Mouse (Mus musculus) lung, embryonic 14.5 days (tissue): ENCODE measurements around the gene Fau. TPM values are rescaled to one million over a fixed set of nuclear protein-coding genes. Genes with fewer than 3 reads are reported as not detected.

Experiments
- ATAC-seq: fragments of 200-750 bp; cut with Nextera tagmentation; 2 replicates; pipeline ENCODE4 v1.8.0; 2017; ENCODE audit warnings: mild to moderate bottlenecking, moderate TSS enrichment, moderate library complexity; ENCODE audit not compliant: insufficient read depth
- DNase-seq: peaks from one replicate; pipeline ENCODE4 v3.0.0-alpha.2; 2015
- H3K27ac ChIP-seq: fragments of 300-500 bp; sonication (generic); 2 replicates; pipeline ENCODE4 v1.5.1; 2014; ENCODE audit warnings: low read depth, mild to moderate bottlenecking, moderate library complexity
- H3K27me3 ChIP-seq: fragments of 300-500 bp; sonication (generic); 2 replicates; pipeline ENCODE4 v1.6.1; 2014; ENCODE audit warnings: low read length, control low read depth; ENCODE audit not compliant: insufficient read depth
- H3K36me3 ChIP-seq: fragments of 300-500 bp; sonication (generic); 2 replicates; pipeline ENCODE4 v1.6.1; 2014; ENCODE audit warnings: control low read depth; ENCODE audit not compliant: insufficient read depth
- H3K4me1 ChIP-seq: fragments of 300-500 bp; sonication (generic); 2 replicates; pipeline ENCODE4 v1.6.1; 2014; ENCODE audit warnings: antibody characterized with exemption, control low read depth; ENCODE audit not compliant: insufficient read depth
- H3K4me2 ChIP-seq: fragments of 300-500 bp; sonication (generic); 2 replicates; pipeline ENCODE4 v1.6.1; 2014; ENCODE audit warnings: mild to moderate bottlenecking
- H3K4me3 ChIP-seq: fragments of 300-500 bp; sonication (generic); 2 replicates; pipeline ENCODE4 v1.5.1; 2014; ENCODE audit warnings: low read depth, low read length
- H3K9ac ChIP-seq: fragments of 300-500 bp; sonication (generic); 2 replicates; pipeline ENCODE4 v1.6.1; 2014
- H3K9me3 ChIP-seq: fragments of 300-500 bp; sonication (generic); 2 replicates; pipeline ENCODE4 v1.6.1; 2016; ENCODE audit warnings: low read depth, low read length, control low read depth
- CTCF ChIP-seq: IDR thresholded peaks from 2 replicates; pipeline ENCODE4 v1.5.1; 2016; ENCODE audit warnings: antibody characterized with exemption, low read depth
- WGBS: fragments of 180-500 bp; shearing (Covaris S2); extraction: QIAGEN DNeasy Blood & Tissue Kit; methylation state at CpG from one replicate; pipeline ENCODE4 v1.1.7; 2014; 5-methylcytosine and 5-hydroxymethylcytosine counted together
- polyA plus RNA-seq: library from polyadenylated mRNA; unstranded; fragments of >200 nt; fragmentation: Nextera tagmentation; extraction: Ambion mirVana; gene quantifications from 2 replicates; pipeline ENCODE4 v1.2.1, GENCODE M21; 2014

Gene Fau
- polyA plus RNA-seq, 1 experiment from 2014 or later = 825 TPM

DNA sequence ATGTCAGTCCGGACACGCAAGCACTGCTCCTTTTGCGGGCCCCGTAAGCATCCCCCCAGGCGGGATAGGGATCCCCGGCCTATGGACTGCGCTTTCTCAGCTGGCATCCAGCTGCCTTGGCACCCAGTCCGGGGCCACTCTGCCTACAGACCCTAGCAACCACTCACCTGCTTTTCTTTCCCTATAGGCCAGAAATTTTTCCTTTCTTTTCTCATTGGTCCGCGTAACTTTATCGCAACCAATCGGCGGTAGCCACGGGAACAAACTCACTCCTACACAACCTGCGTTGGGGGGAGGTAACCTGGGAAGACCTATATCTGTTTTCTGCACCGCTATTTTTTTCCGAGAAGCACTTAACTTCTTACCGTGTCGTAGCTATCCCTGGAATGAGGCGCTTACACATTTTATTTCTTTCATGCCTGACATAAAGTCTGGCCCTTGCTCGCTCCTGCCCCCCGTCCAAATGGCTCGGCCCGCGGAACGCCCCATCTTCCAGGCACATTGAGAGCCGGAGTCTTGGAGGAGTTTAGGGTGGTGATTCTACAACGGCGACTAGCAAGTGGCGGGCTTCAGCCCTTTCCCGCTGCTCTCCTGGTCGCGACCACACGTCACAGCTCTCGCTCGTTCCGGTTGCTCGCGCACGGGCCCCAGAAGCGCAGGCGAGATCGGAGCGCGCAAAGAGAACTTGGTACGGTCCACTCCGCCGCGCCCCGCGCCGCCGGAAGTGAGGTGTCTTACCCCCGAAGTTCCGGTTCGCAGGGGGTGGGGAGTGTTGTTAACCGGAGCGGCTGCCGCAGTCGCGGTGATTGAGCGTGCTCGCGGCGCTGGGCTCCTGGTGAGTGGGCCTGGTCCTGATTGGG is 11.1 kb upstream of the Fau start, which contains the start of gene Syvn1:
TSS of gene Syvn1 (plus strand) at position 283 of the 860 bp plus-strand sequence.
- ATAC-seq (peak; percentile 91), DNase-seq (peak; percentile 97)
- under 1% methylated on average over 65 of the region's 65 CpGs for WGBS
- peaks cover 37% of the 10 kb centered on the region for H3K36me3 ChIP-seq
- peak within 1 kb of the TSS; percentile 99 for H3K27ac ChIP-seq
- H3K4me1 ChIP-seq = peaks cover 6% of the 10 kb centered on the region; the same call in 1 of the 2 replicates
- no peaks in the 10 kb centered on the region for H3K9me3 ChIP-seq
- no peak for TF ChIP-seq CTCF
- H3K9ac ChIP-seq = peak within 1 kb of the TSS; percentile 92
- peak within 1 kb of the TSS; percentile 78 for H3K4me2 ChIP-seq
- no peaks in the 10 kb centered on the region for H3K27me3 ChIP-seq
- H3K4me3 ChIP-seq = peak within 1 kb of the TSS; percentile 94

DNA sequence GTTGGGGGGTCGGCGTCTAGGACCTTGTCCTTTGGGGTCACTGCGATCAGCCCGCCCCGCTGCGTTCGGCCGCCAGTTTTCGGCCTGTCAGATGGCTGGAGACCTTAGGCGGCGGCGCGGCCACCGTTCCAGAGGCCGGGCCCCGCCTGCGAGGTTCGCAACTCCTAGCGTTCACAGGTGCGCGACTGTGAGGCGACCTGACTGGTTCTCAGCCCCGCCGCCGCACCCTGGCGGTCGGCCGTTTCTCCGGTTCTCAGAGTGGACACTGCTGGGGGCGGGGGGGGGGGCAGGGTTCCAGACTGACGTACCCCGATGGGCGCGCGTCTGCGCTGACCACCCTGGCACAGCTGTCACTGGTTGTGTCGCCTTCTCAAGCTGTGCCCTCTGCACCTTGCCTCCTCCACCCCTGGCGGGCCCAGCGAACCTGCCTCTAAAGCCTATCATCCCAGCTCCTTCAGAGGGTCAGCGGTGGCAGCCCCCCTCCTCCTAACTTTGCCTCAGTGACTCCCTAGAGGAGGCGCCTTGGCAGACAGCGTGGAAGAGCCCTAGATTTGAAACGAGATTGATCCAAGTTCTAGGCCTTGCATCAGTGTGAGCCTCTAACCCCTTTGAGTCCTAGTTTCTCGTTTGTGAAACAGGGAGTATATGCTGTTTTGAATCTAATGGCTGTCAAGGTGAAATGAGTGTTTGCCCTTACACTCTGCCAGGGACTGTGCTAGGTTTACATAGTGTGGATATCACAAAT is 10.3 kb upstream of the Fau start:
- Histone ChIP-seq H3K9me3 (no peaks in the 10 kb centered on the region), H3K4me1 (peaks cover 6% of the 10 kb centered on the region; the same call in 1 of the 2 replicates), H3K9ac (peak overlapping the region; percentile 92), H3K4me2 (peak overlapping the region; percentile 78), H3K36me3 (peaks cover 45% of the 10 kb centered on the region), H3K4me3 (peak overlapping the region; percentile 94), H3K27me3 (no peaks in the 10 kb centered on the region), H3K27ac (peak overlapping the region; percentile 99)
- peak; percentile 7; the same call in 1 of the 2 replicates for TF ChIP-seq CTCF
- ATAC-seq (peak; percentile 11), DNase-seq (no peak)
- 1% methylated on average over 44 of the region's 44 CpGs for WGBS

- Histone ChIP-seq H3K4me1 (peaks cover 6% of the 10 kb centered on the region; the same call in 1 of the 2 replicates), H3K4me2 (peak overlapping the region; percentile 78), H3K4me3 (peak overlapping the region; percentile 94), H3K36me3 (peaks cover 50% of the 10 kb centered on the region), H3K9me3 (no peaks in the 10 kb centered on the region), H3K27ac (0 out of 2 replicates have a peak overlapping the region, but pooled peaks have one; percentile 99), H3K27me3 (no peaks in the 10 kb centered on the region), H3K9ac (peak overlapping the region; percentile 92)
- no peak for TF ChIP-seq CTCF
- ATAC-seq (no peak), DNase-seq (no peak)
- 75% methylated on average over 8 of the region's 8 CpGs for WGBS
Measured at GRCm38 (mm10) chr19:6047899-6048166, 9.8 kb upstream of the Fau start.

- no peak overlapping the region for H3K4me3 ChIP-seq
- 87% methylated on average over 11 of the region's 11 CpGs for WGBS
- no peak for TF ChIP-seq CTCF
- no peak overlapping the region; the same call in 1 of the 2 replicates for H3K4me2 ChIP-seq
- peaks cover 60% of the 10 kb centered on the region for H3K36me3 ChIP-seq
- DNase-seq (no peak), ATAC-seq (no peak)
- H3K27me3 ChIP-seq = no peaks in the 10 kb centered on the region
- H3K27ac ChIP-seq = no peak overlapping the region
- H3K9me3 ChIP-seq = no peaks in the 10 kb centered on the region
- H3K4me1 ChIP-seq = peaks cover 6% of the 10 kb centered on the region; the same call in 1 of the 2 replicates
- no peak overlapping the region for H3K9ac ChIP-seq
Measured at GRCm38 (mm10) chr19:6048681-6049410, 8.8 kb upstream of the Fau start.

- Histone ChIP-seq H3K36me3 (peaks cover 81% of the 10 kb centered on the region), H3K4me1 (peaks cover 5% of the 10 kb centered on the region; the same call in 1 of the 2 replicates), H3K27ac (no peak overlapping the region), H3K4me3 (no peak overlapping the region), H3K4me2 (no peak overlapping the region), H3K27me3 (no peaks in the 10 kb centered on the region), H3K9ac (no peak overlapping the region), H3K9me3 (no peaks in the 10 kb centered on the region)
- DNase-seq (no peak), ATAC-seq (no peak)
- no peak for TF ChIP-seq CTCF
- 73% methylated on average over 7 of the region's 7 CpGs for WGBS
Measured at GRCm38 (mm10) chr19:6052516-6052915, 5.1 kb upstream of the Fau start.

- H3K27me3 ChIP-seq = no peaks in the 10 kb centered on the region
- WGBS = 82% methylated on average over 5 of the region's 5 CpGs
- H3K9ac ChIP-seq = no peak overlapping the region
- no peak overlapping the region for H3K27ac ChIP-seq
- peaks cover 74% of the 10 kb centered on the region for H3K36me3 ChIP-seq
- DNase-seq = no peak
- H3K4me1 ChIP-seq = no peaks in the 10 kb centered on the region
- TF ChIP-seq CTCF = no peak
- no peaks in the 10 kb centered on the region for H3K9me3 ChIP-seq
- H3K4me2 ChIP-seq = no peak overlapping the region
- no peak overlapping the region for H3K4me3 ChIP-seq
- ATAC-seq = no peak
Measured at GRCm38 (mm10) chr19:6054296-6054695, 3.3 kb upstream of the Fau start.
